In genomic region chrX:168415403-168415802, GRCm38 (mm10) we compare ENCODE assay signal across 10 mouse cellular contexts.
DNase-seq lines count a peak whose midpoint lies in the region; ATAC-seq lines count a peak whose summit lies in the region.
"Had no signal": no experiment of that assay in that cellular context is flagged by ENCODE, and none has a peak within 500 bp of the region (broad histone marks: within the 10 kb centered on the region; RNA-seq: fewer than 3 reads in every experiment).

No protein-coding gene starts in this region.

- WGBS in heart, embryonic 12.5 days = 29% methylated on average over 3 of the region's 3 CpGs
- 20% methylated on average over 3 of the region's 3 CpGs for WGBS in midbrain, embryonic 11.5 days
- WGBS in midbrain, embryonic 16.5 days = 36% methylated on average over 3 of the region's 3 CpGs

- H3K9ac ChIP-seq in heart, embryonic 12.5 days = no peak overlapping the region
- no peak overlapping the region for H3K9ac ChIP-seq in midbrain, embryonic 11.5 days (ENCODE audit: low read length)
- H3K9ac ChIP-seq in midbrain, embryonic 16.5 days (ENCODE audit: low read depth, low read length) = no peak overlapping the region
- H3K9ac ChIP-seq: stomach, embryonic 15.5 days had no signal

- no peak overlapping the region for H3K4me2 ChIP-seq in heart, embryonic 12.5 days
- no peak overlapping the region for H3K4me2 ChIP-seq in midbrain, embryonic 11.5 days
- no peak overlapping the region for H3K4me2 ChIP-seq in midbrain, embryonic 16.5 days (ENCODE audit: low read length)
- H3K4me2 ChIP-seq: stomach, embryonic 15.5 days had no signal

- no peaks in the 10 kb centered on the region for H3K36me3 ChIP-seq in heart, embryonic 12.5 days
- no peaks in the 10 kb centered on the region for H3K36me3 ChIP-seq in midbrain, embryonic 11.5 days (ENCODE audit: control insufficient read depth, insufficient read depth, low read length)
- no peaks in the 10 kb centered on the region for H3K36me3 ChIP-seq in midbrain, embryonic 16.5 days (ENCODE audit: control insufficient read depth, insufficient read depth, low read length)
- H3K36me3 ChIP-seq: stomach, embryonic 15.5 days had no signal

- no peak for ATAC-seq in heart, embryonic 12.5 days (ENCODE audit: insufficient number of reproducible peaks, low FRiP score)
- ATAC-seq in midbrain, embryonic 11.5 days (ENCODE audit: low FRiP score) = no peak
- no peak for ATAC-seq in midbrain, embryonic 16.5 days
- ATAC-seq in common myeloid progenitor, adult 5-6 weeks (replicated peaks; ENCODE audit: low read depth, poor library complexity, severe bottlenecking) = peak; percentile 78

- H3K9me3 ChIP-seq in heart, embryonic 12.5 days (replicated peaks) = no peaks in the 10 kb centered on the region
- H3K9me3 ChIP-seq in midbrain, embryonic 11.5 days (ENCODE audit: control insufficient read depth, low read length) = no peaks in the 10 kb centered on the region
- H3K9me3 ChIP-seq in midbrain, embryonic 16.5 days (replicated peaks; ENCODE audit: control insufficient read depth, low read length, poor library complexity, severe bottlenecking) = no peaks in the 10 kb centered on the region
- H3K9me3 ChIP-seq: megakaryocyte, embryonic 14.5 days; stomach, embryonic 15.5 days had no signal

- H3K4me3 ChIP-seq in heart, embryonic 12.5 days = no peak overlapping the region
- no peak overlapping the region for H3K4me3 ChIP-seq in midbrain, embryonic 11.5 days (ENCODE audit: low read depth, low read length)
- H3K4me3 ChIP-seq in midbrain, embryonic 16.5 days (ENCODE audit: low read depth, low read length) = no peak overlapping the region
- H3K4me3 ChIP-seq: megakaryocyte, embryonic 14.5 days; stomach, embryonic 15.5 days had no signal

- H3K27me3 ChIP-seq in heart, embryonic 12.5 days (replicated peaks) = no peaks in the 10 kb centered on the region
- no peaks in the 10 kb centered on the region; the same call in 1 of the 2 replicates for H3K27me3 ChIP-seq in midbrain, embryonic 11.5 days (ENCODE audit: control insufficient read depth, insufficient read depth, low read length)
- H3K27me3 ChIP-seq in midbrain, embryonic 16.5 days (ENCODE audit: control insufficient read depth, insufficient read depth, low read depth, low read length) = no peaks in the 10 kb centered on the region
- H3K27me3 ChIP-seq: megakaryocyte, embryonic 14.5 days; stomach, embryonic 15.5 days had no signal

- DNase-seq in heart, adult 8-10 months (ENCODE audit: low spot score) = peak; percentile 3
- peak; percentile 90 for DNase-seq in midbrain, embryonic 11.5 days (ENCODE audit: low spot score, missing footprints)
- DNase-seq in skeletal muscle tissue, adult 2 months (ENCODE audit: low read depth, low spot score) = peak; percentile 3
- DNase-seq in spleen, adult 18-20 months = no peak
- DNase-seq in kidney, adult 18-20 months = no peak

- H3K4me1 ChIP-seq in heart, embryonic 12.5 days (replicated peaks) = no peaks in the 10 kb centered on the region
- H3K4me1 ChIP-seq in midbrain, embryonic 11.5 days (ENCODE audit: control insufficient read depth, insufficient read depth, low read length) = no peaks in the 10 kb centered on the region
- no peaks in the 10 kb centered on the region for H3K4me1 ChIP-seq in midbrain, embryonic 16.5 days (ENCODE audit: control insufficient read depth, insufficient read depth, low read length)
- H3K4me1 ChIP-seq: megakaryocyte, embryonic 14.5 days; stomach, embryonic 15.5 days had no signal

- H3K27ac ChIP-seq in heart, embryonic 12.5 days (ENCODE audit: poor library complexity, severe bottlenecking) = no peak overlapping the region
- H3K27ac ChIP-seq in midbrain, embryonic 11.5 days (ENCODE audit: low read depth, low read length) = no peak overlapping the region
- H3K27ac ChIP-seq in midbrain, embryonic 16.5 days (ENCODE audit: low read length) = no peak overlapping the region
- H3K27ac ChIP-seq: stomach, embryonic 15.5 days had no signal

Comparison
In these comparisons a context has a peak if more than half of its experiments do, and no peak if none do; other contexts are left out.
1. DNase-seq: peak in heart, adult 8-10 months (single experiment), midbrain, embryonic 11.5 days (single experiment) and skeletal muscle tissue, adult 2 months (single experiment); none in spleen, adult 18-20 months (0 of 2) and kidney, adult 18-20 months (single experiment).